Mouse (Mus musculus): Measurements from ENCODE around the gene Csf3.

GRCm38 (mm10) chr11:98749716-98750115 lies 48.7 kb downstream of the Csf3 start:
- TF ChIP-seq CTCF (IDR thresholded peaks at IDR 0.05) (no peak), EP300 (IDR thresholded peaks at IDR 0.05) (no peak)

Measured in lung, postnatal 0 days (tissue).